Mouse (Mus musculus) adrenal gland (tissue): ENCODE results near the gene Dennd2a.
"Not testable (repeated sequence)": the region's sequence is repeated elsewhere in the genome, so short reads cannot be mapped to it uniquely, and the experiment has no call there.

Experiments
- intact Hi-C: fragments of 180-260 bp; cut with DNase I; formaldehyde crosslinking; loops from one replicate; pipeline ENCODE4 v1.15.1; 2025

Gene Dennd2a

GRCm38 (mm10) chr6:39454616-39455015, 103.1 kb downstream of the Dennd2a start:
- intact Hi-C loops, result loop anchor here (5.0 kb wide), 1 partner anchor 37 kb away; no protein-coding TSS in a partner anchor

- intact Hi-C loops, result loop anchor here (5.0 kb wide), 1 partner anchor 36 kb away; no protein-coding TSS in a partner anchor
These were observed 104.1 kb downstream of the Dennd2a start for GRCm38 (mm10) chr6:39453564-39453963.

- intact Hi-C loops, result loop anchor here (5.0 kb wide), 1 partner anchor 34 kb away; no protein-coding TSS in a partner anchor
These were observed 106.6 kb downstream of the Dennd2a start for GRCm38 (mm10) chr6:39451033-39451432.

- intact Hi-C loops, result loop anchor here (5.0 kb wide), 1 partner anchor 33 kb away; no protein-coding TSS in a partner anchor
These were observed 107.1 kb downstream of the Dennd2a start for GRCm38 (mm10) chr6:39450580-39450979.

GRCm38 (mm10) chr6:39447429-39448185, 110.1 kb downstream of the Dennd2a start:
- intact Hi-C loops, result no loop called here

- intact Hi-C loops, result no loop called here
These were observed 111.7 kb downstream of the Dennd2a start for GRCm38 (mm10) chr6:39445801-39446572.

GRCm38 (mm10) chr6:39442786-39443287, 114.8 kb downstream of the Dennd2a start:
- intact Hi-C loops, result no loop called here

- intact Hi-C loops, result no loop called here
These were observed 117.5 kb downstream of the Dennd2a start for GRCm38 (mm10) chr6:39440207-39440606.

- intact Hi-C loops, result not testable (repeated sequence)
These were observed 120.1 kb downstream of the Dennd2a start for GRCm38 (mm10) chr6:39437519-39437918.

- intact Hi-C loops, result no loop called here
These were observed 121.8 kb downstream of the Dennd2a start for GRCm38 (mm10) chr6:39435875-39436274.

- intact Hi-C loops, result no loop called here
These were observed 122.7 kb downstream of the Dennd2a start for GRCm38 (mm10) chr6:39434886-39435492.

- intact Hi-C loops, result no loop called here
These were observed 123.4 kb downstream of the Dennd2a start for GRCm38 (mm10) chr6:39434111-39434885.

GRCm38 (mm10) chr6:39433701-39434100, 124.0 kb downstream of the Dennd2a start:
- intact Hi-C loops, result no loop called here

GRCm38 (mm10) chr6:39433174-39433573, 124.5 kb downstream of the Dennd2a start:
- intact Hi-C loops, result no loop called here

GRCm38 (mm10) chr6:39430722-39431121, 126.9 kb downstream of the Dennd2a start:
- intact Hi-C loops, result no loop called here

GRCm38 (mm10) chr6:39429007-39429788, 128.5 kb downstream of the Dennd2a start:
- intact Hi-C loops, result no loop called here

- intact Hi-C loops, result no loop called here
These were observed 130.2 kb downstream of the Dennd2a start for GRCm38 (mm10) chr6:39427276-39428003.

- intact Hi-C loops, result no loop called here
These were observed 130.9 kb downstream of the Dennd2a start for GRCm38 (mm10) chr6:39426725-39427124.

- intact Hi-C loops, result no loop called here
These were observed 132.5 kb downstream of the Dennd2a start for GRCm38 (mm10) chr6:39425181-39425580.
